Mouse (Mus musculus) midbrain, embryonic 10.5 days (tissue): ENCODE measurements at regions not wholly inside any gene's neighbourhood (a gene's known extent, or its start where the extent isn't known, plus 50 kb on each side); places are given as distances from the start of the nearest gene placed in this dataset.
"Not testable (repeated sequence)": the region's sequence is repeated elsewhere in the genome, so short reads cannot be mapped to it uniquely, and the experiment has no call there.

ENCODE experiments used
- DNase-seq: peaks from one replicate; pipeline ENCODE4 v3.0.0-alpha.2; 2017; ENCODE audit warnings: low spot score
- H3K27ac ChIP-seq: fragments of 300-500 bp; sonication (generic); replicated peaks from 2 replicates; pipeline ENCODE4 v1.5.1; 2016; ENCODE audit warnings: mild to moderate bottlenecking
- H3K27me3 ChIP-seq: fragments of 300-500 bp; sonication (generic); 2 replicates; pipeline ENCODE4 v1.6.1; 2016; ENCODE audit warnings: low read depth, mild to moderate bottlenecking; ENCODE audit not compliant: poor library complexity, severe bottlenecking
- H3K36me3 ChIP-seq: fragments of 300-500 bp; sonication (generic); 2 replicates; pipeline ENCODE4 v1.6.1; 2016; ENCODE audit warnings: mild to moderate bottlenecking, moderate library complexity
- H3K4me1 ChIP-seq: fragments of 300-500 bp; sonication (generic); 2 replicates; pipeline ENCODE4 v1.6.1; 2016
- H3K4me3 ChIP-seq: fragments of 300-500 bp; sonication (generic); 2 replicates; pipeline ENCODE4 v1.5.1; 2016; ENCODE audit warnings: mild to moderate bottlenecking, moderate library complexity
- H3K9me3 ChIP-seq: fragments of 300-500 bp; sonication (generic); replicated peaks from 2 replicates; pipeline ENCODE4 v1.6.1; 2016; ENCODE audit warnings: mild to moderate bottlenecking
- WGBS: fragments of 180-500 bp; shearing (Covaris S2); methylation state at CpG from one replicate; pipeline ENCODE4 v1.1.7; 2016; 5-methylcytosine and 5-hydroxymethylcytosine counted together

GRCm38 (mm10) chr15:96802729-96803053, 103.2 kb upstream of the Slc38a2 start:
- 75% methylated on average over 1 of the region's 1 CpGs for WGBS

DNA sequence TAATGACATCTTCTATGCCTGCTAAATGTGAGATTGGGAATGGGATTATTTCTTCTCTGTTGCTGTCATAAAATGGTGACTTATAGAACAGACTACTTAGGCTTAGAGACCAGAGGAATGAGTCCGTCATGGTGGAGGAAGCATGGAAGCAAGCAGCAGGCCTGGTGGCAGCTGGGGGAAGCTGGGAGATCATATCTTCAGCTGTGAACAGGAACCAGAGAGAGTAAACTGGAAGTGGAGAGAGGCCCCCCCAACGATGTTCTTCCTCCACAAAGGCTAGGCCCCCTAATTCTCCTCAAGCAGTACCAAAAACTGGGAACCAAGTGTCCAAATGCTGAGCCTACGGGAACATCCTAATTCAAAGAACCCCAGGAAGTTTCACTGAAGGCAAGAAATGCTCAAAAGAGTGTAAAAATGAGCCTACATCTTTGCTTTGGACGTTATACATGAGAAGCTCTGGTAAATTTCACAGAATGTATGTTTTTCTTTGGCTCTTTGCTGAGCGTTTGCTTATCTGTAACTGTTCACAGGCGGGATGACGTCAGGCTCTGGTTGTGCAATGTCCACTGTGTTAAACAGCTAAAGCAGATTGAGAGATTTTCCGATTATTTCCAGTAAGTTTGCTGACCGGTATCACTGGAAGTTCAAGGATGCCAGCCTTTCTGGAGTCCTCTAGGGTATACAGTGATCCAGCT, 102.7 kb upstream of the Slc38a2 start:
- H3K36me3 ChIP-seq: no peaks in the 10 kb centered on the region
- WGBS: 86% methylated on average over 9 of the region's 9 CpGs
- DNase-seq: no peak
- no peak overlapping the region for H3K27ac ChIP-seq
- no peaks in the 10 kb centered on the region for H3K4me1 ChIP-seq
- H3K9me3 ChIP-seq: no peaks in the 10 kb centered on the region
- H3K4me3 ChIP-seq: no peak overlapping the region
- no peaks in the 10 kb centered on the region for H3K27me3 ChIP-seq

More at GRCm38 (mm10) chr15:96802729-96803053, 103.2 kb upstream of the Slc38a2 start:
- Histone ChIP-seq H3K4me1 (no peaks in the 10 kb centered on the region), H3K27ac (no peak overlapping the region), H3K27me3 (no peaks in the 10 kb centered on the region), H3K9me3 (no peaks in the 10 kb centered on the region), H3K36me3 (no peaks in the 10 kb centered on the region), H3K4me3 (no peak overlapping the region)
- DNase-seq: no peak

- no peaks in the 10 kb centered on the region for H3K27me3 ChIP-seq
- DNase-seq: no peak
- no peaks in the 10 kb centered on the region for H3K4me1 ChIP-seq
- no peaks in the 10 kb centered on the region for H3K36me3 ChIP-seq
- no peaks in the 10 kb centered on the region for H3K9me3 ChIP-seq
- H3K27ac ChIP-seq: no peak overlapping the region
- WGBS: 79% methylated on average over 12 of the region's 12 CpGs
- no peak overlapping the region for H3K4me3 ChIP-seq
These were observed 99.7 kb upstream of the Slc38a2 start for GRCm38 (mm10) chr15:96799228-96799627.

- Histone ChIP-seq H3K4me3 (no peak overlapping the region), H3K4me1 (no peaks in the 10 kb centered on the region), H3K9me3 (no peaks in the 10 kb centered on the region), H3K36me3 (no peaks in the 10 kb centered on the region), H3K27me3 (no peaks in the 10 kb centered on the region), H3K27ac (no peak overlapping the region)
- no peak for DNase-seq
- WGBS: 85% methylated on average over 4 of the region's 4 CpGs
These were observed 98.2 kb upstream of the Slc38a2 start for GRCm38 (mm10) chr15:96797615-96798270.

DNA sequence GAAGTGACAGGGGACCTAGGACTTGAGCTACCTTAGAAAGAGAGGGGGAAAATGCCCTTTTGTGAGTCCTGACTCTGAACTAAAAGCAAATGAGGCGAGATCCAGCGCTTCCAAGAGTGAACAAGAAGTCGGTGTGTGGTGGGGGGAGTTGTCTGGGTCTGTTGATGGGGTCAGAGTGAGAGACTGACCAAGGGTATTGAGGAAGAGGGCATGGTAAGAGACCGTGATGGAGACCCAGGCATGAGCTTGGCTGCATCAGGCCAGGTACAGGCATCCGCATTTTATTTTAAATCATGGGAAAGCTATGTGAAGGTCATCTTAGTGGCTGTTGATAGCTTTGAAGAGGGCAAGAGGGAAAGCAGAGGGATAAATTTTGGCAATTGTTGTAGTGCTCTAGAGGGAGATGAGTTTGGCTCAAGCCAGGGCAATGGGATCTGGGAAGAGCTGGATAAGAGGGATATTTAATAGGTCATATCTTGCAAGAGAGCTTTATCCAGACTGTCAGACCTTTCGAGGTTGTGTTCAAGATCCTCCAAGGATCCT, 94.7 kb upstream of the Slc38a2 start:
- H3K27me3 ChIP-seq: no peaks in the 10 kb centered on the region
- no peak for DNase-seq
- no peaks in the 10 kb centered on the region for H3K9me3 ChIP-seq
- H3K4me3 ChIP-seq: no peak overlapping the region
- H3K4me1 ChIP-seq: no peaks in the 10 kb centered on the region
- no peak overlapping the region for H3K27ac ChIP-seq
- H3K36me3 ChIP-seq: no peaks in the 10 kb centered on the region
- WGBS: 89% methylated on average over 6 of the region's 6 CpGs

DNA sequence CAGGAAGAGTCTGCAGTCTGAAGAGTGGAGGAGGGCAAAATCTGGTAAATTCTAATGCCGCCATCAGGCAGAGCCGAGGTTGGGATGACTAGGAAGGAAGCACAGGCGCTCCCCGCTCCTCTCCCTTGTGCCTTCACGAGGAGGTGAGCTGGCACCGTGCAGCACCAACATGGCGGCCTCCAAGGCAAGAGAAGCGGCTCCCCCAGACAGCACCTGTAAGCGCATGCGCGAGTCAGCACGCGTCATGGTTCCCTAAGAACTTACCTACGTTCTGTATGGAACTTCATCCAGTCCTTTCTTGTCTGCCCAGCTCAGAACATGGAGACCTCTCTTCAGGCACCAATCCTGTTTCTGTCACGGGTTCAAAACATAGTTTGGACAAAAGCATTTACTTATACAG, 93.7 kb upstream of the Slc38a2 start:
- no peak overlapping the region for H3K4me3 ChIP-seq
- WGBS: 94% methylated on average over 15 of the region's 15 CpGs
- DNase-seq: no peak
- H3K36me3 ChIP-seq: no peaks in the 10 kb centered on the region
- no peak overlapping the region for H3K27ac ChIP-seq
- no peaks in the 10 kb centered on the region for H3K4me1 ChIP-seq
- H3K27me3 ChIP-seq: no peaks in the 10 kb centered on the region
- no peaks in the 10 kb centered on the region for H3K9me3 ChIP-seq

DNA sequence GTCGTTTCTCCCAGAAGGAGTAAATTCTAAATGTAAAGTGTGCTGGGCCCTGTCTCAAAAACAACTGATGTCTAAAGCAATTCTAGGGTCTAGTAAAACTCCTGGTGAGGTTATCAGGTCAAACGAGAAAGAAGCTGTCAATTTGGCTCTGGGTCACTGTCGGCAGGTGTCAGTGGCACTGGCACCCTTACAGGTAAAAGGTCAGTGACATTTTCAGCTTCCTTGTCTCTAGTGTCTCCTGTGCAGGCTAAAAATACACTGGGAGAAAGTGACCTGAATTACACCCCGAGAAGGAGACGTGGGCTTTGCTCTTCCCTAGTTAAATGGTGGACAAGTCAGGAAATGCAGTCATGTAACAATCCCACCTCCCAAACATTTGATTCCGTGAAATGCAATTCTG, 91.8 kb upstream of the Slc38a2 start:
- H3K4me3 ChIP-seq: no peak overlapping the region
- H3K27me3 ChIP-seq: no peaks in the 10 kb centered on the region
- no peak overlapping the region for H3K27ac ChIP-seq
- no peak for DNase-seq
- no peaks in the 10 kb centered on the region for H3K36me3 ChIP-seq
- H3K9me3 ChIP-seq: no peaks in the 10 kb centered on the region
- no peaks in the 10 kb centered on the region for H3K4me1 ChIP-seq
- WGBS: 91% methylated on average over 6 of the region's 6 CpGs

- not testable (repeated sequence) for H3K27me3 ChIP-seq, H3K4me3 ChIP-seq, DNase-seq, H3K36me3 ChIP-seq, H3K9me3 ChIP-seq, H3K4me1 ChIP-seq, H3K27ac ChIP-seq
- 88% methylated on average over 2 of the region's 2 CpGs for WGBS
These were observed 88.4 kb upstream of the Slc38a2 start for GRCm38 (mm10) chr15:96787921-96788320.

GRCm38 (mm10) chr15:96784578-96784977, 85.0 kb upstream of the Slc38a2 start:
- Histone ChIP-seq H3K9me3 (no peaks in the 10 kb centered on the region), H3K36me3 (no peaks in the 10 kb centered on the region), H3K4me3 (no peak overlapping the region), H3K27ac (no peak overlapping the region), H3K4me1 (no peaks in the 10 kb centered on the region), H3K27me3 (no peaks in the 10 kb centered on the region)
- 93% methylated on average over 7 of the region's 7 CpGs for WGBS
- DNase-seq: no peak

DNA sequence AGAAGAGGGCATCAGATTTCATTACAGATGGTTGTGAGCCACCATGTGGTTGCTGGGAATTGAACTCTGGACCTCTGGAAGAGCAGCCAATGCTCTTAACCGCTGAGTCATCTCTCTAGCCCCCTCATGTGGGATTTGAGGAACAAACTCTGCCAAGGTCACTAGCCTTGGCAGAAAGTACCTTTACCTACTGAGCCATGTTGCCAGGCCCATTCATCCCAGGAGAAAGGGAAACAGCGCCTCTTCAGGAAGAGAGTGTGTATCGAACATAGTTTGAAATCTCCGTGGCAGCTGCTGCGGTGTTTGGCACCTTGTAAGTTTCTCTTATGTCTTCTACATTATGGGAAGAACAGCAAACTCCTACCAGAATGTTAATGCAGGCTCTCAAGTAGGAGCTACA, 82.0 kb upstream of the Slc38a2 start:
- Histone ChIP-seq H3K27me3 (no peaks in the 10 kb centered on the region), H3K4me3 (no peak overlapping the region), H3K36me3 (no peaks in the 10 kb centered on the region), H3K4me1 (no peaks in the 10 kb centered on the region), H3K9me3 (no peaks in the 10 kb centered on the region), H3K27ac (no peak overlapping the region)
- WGBS: 74% methylated on average over 5 of the region's 5 CpGs
- DNase-seq: no peak

DNA sequence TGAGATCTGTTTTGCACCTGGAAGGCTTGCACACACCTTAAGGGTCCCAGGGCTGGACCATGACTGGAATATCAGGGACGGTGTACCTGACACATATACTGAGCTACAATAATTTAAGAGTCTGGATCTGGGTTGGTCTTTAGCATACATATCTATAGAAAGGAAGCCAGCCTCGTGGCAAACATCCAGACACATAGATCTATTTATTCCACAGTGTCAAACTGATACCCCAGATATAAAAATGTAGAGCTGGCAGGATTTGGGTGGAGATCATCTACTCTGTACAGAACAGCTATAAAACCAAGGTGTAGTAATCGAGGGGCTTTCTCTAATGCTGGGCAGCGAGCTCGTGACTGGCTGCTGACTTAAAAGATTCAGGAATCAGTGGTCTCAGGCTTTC, 81.1 kb upstream of the Slc38a2 start:
- Histone ChIP-seq H3K36me3 (no peaks in the 10 kb centered on the region), H3K4me1 (no peaks in the 10 kb centered on the region), H3K27ac (no peak overlapping the region), H3K27me3 (no peaks in the 10 kb centered on the region), H3K9me3 (no peaks in the 10 kb centered on the region), H3K4me3 (no peak overlapping the region)
- DNase-seq: no peak
- WGBS: 90% methylated on average over 5 of the region's 5 CpGs

DNA sequence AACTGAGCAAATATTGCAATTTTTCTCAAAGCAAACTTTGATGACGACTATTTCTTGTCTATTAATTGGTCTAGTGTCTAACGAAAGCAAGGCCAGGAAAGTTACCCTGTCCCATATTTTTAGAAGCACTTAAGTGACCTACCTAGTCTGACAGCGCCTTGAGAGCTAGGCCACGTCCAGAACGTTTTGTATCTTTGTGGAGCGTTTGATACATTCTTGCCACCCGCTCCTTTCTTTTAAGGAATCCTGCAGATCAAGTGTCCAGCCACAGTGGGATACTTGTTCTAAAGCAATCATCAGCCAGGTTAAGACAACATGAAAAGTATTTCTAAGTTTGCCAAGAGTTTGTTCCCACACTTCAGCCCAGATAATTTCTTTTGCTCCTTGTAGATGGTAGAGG, 79.8 kb upstream of the Slc38a2 start:
- H3K27ac ChIP-seq: no peak overlapping the region
- H3K27me3 ChIP-seq: no peaks in the 10 kb centered on the region
- H3K9me3 ChIP-seq: no peaks in the 10 kb centered on the region
- peaks cover 4% of the 10 kb centered on the region for H3K4me1 ChIP-seq
- 86% methylated on average over 7 of the region's 7 CpGs for WGBS
- no peak for DNase-seq
- H3K36me3 ChIP-seq: no peaks in the 10 kb centered on the region
- no peak overlapping the region for H3K4me3 ChIP-seq

GRCm38 (mm10) chr15:96778321-96778926, 78.9 kb upstream of the Slc38a2 start:
- no peaks in the 10 kb centered on the region for H3K27me3 ChIP-seq
- H3K4me3 ChIP-seq: no peak overlapping the region
- H3K27ac ChIP-seq: no peak overlapping the region
- peaks cover 6% of the 10 kb centered on the region for H3K4me1 ChIP-seq
- no peak for DNase-seq
- no peaks in the 10 kb centered on the region for H3K36me3 ChIP-seq
- 93% methylated on average over 15 of the region's 15 CpGs for WGBS
- H3K9me3 ChIP-seq: no peaks in the 10 kb centered on the region
